Mouse (Mus musculus) mesoderm, embryonic 11.5 days (tissue): Measurements from ENCODE around the gene Tnf.

Experiments used
- DNase-seq: peaks from one replicate; pipeline ENCODE4 v3.0.0-alpha.2; 2012; ENCODE audit warnings: low read depth, low spot score

Tnf gene

DNA sequence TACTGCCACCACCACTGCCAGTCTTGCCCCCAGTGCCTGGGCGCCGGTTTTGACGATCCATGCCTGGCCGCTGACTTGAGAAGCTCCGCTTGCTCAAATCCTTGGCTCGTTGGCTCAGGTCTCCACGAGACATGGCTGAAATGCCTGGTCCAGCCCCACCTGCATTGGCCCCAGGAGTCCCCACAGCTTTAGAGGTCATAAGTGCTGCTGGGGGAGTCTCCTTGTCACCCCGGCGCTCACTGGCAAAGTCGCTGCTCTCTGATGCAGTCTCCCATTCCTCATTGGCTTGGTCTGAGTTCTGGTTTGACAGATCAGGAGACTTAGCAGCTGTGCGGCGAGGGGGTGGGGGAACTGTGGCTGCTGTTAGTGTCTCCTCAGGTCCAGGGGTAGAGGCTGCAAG lies 46.4 kb downstream of the Tnf start:
- no peak for DNase-seq

DNA sequence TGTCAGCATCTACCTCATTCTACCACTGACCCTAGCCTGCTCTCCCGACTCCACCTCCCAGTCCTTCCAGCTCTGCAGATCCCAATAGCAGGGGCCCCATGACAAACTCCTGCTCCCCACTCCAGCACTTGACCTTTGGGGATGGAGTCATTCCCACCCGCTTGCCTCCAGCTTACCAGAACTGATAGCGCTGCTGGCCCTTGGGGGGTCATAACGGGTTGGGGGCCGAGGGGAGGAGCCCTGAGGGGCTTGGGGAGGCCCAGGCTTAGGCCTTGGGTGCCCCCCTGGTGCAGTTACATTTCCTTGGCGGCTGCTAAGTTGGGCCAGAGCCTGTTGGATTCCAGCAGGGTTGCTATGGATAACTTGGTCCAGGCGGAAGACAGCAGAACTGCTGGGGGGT lies 47.2 kb downstream of the Tnf start:
- DNase-seq: no peak

DNA sequence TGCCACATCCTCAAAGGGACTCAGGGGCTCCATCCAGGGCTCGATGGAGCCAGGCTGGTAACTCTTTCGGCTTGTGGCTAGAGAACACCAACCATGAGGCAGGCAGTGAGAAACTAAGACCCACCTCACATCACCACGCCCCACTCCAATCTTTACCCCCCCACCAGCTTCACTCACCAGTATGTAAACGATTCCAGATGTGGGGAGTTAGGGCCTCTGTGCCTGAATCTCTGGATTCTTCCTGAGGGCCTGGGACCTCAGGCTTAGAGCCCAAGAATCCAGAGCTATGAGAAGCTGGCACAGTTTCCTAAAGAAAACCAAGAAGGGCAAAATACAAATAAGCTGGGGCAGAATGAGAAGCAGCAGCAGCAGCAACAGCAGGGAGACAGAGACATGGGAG lies 47.9 kb downstream of the Tnf start:
- no peak for DNase-seq

DNA sequence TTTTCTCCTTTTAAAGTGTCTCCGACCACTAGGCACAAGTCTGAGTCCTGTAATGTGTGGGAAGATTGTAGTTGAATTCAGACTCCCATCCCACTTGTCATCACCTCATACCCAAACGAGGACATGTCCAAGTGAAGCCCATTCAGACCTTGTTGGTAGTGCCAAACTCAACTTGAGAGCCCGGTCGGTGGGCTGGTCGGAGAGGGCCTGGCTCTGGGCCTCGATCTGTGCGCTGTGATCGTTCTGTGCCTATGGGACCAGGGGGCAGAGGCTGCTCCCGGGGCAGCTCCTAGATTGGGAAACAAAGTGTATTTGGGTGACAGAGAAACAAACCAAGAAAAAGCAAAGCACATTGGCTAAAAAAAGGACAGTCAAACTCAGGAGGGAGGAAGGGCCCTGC lies 48.7 kb downstream of the Tnf start:
- DNase-seq: no peak

DNA sequence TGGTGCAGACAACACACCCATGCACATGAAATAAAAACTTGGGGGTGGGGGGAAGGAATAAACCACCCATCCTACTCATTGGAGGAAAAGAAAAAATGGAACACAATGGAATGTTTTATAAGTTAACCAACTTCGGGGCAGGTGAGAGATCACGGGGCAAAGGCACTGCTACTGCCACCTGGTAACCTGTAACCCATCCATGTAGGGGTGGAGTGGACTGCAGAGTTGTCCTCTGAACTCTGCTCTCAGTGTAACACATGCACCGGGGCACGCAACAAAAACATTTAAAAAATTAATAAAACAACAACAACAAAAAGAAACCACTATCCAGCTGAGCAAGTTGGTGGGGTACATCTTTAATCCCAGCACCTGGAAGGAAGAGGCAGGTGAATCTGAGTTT lies 49.7 kb downstream of the Tnf start:
- no peak for DNase-seq
